Mouse (Mus musculus) liver, postnatal 0 days (tissue): Measurements from ENCODE around the gene Hivep3. TPM values are rescaled to one million over a fixed set of nuclear protein-coding genes. Genes with fewer than 3 reads are reported as not detected.

Experiments
- ATAC-seq: fragments of 200-750 bp; cut with Nextera tagmentation; 2 replicates; pipeline ENCODE4 v1.8.0; 2017; ENCODE audit warnings: mild to moderate bottlenecking, moderate library complexity
- DNase-seq: peaks from one replicate; pipeline ENCODE4 v3.0.0-alpha.2; 2016
- H3K27ac ChIP-seq: fragments of 300-500 bp; sonication (generic); 2 replicates; pipeline ENCODE4 v1.5.1; 2014; ENCODE audit warnings: antibody characterized with exemption, moderate library complexity, mild to moderate bottlenecking, low read depth
- H3K27me3 ChIP-seq: fragments of 300-500 bp; sonication (generic); 2 replicates; pipeline ENCODE4 v1.6.1; 2014; ENCODE audit warnings: low read length, control low read depth, mixed read lengths; ENCODE audit not compliant: insufficient read depth
- H3K36me3 ChIP-seq: fragments of 300-500 bp; sonication (generic); replicated peaks from 2 replicates; pipeline ENCODE4 v1.6.1; 2014; ENCODE audit warnings: mild to moderate bottlenecking, control low read depth, low read length, moderate library complexity, mixed read lengths; ENCODE audit not compliant: insufficient read depth
- H3K4me1 ChIP-seq: fragments of 300-500 bp; sonication (generic); 2 replicates; pipeline ENCODE4 v1.6.1; 2014; ENCODE audit warnings: antibody characterized with exemption, mild to moderate bottlenecking, control low read depth; ENCODE audit not compliant: insufficient read depth
- H3K4me2 ChIP-seq: fragments of 300-500 bp; sonication (generic); 2 replicates; pipeline ENCODE4 v1.6.1; 2014; ENCODE audit warnings: low read depth, mild to moderate bottlenecking, low read length, moderate library complexity, mixed read lengths
- H3K4me3 ChIP-seq: fragments of 300-500 bp; sonication (generic); 2 replicates; pipeline ENCODE4 v1.5.1; 2014; ENCODE audit warnings: low read depth, low read length
- H3K9ac ChIP-seq: fragments of 300-500 bp; sonication (generic); replicated peaks from 2 replicates; pipeline ENCODE4 v1.6.1; 2014; ENCODE audit warnings: mild to moderate bottlenecking, moderate library complexity
- H3K9me3 ChIP-seq: fragments of 300-500 bp; sonication (generic); 2 replicates; pipeline ENCODE4 v1.6.1; 2016; ENCODE audit warnings: mild to moderate bottlenecking, control low read depth, low read length, mixed read lengths
- CTCF ChIP-seq: sonication (generic); IDR thresholded peaks from 2 replicates; pipeline ENCODE4 v1.5.1; 2016; ENCODE audit warnings: antibody characterized with exemption, low read depth
- EP300 ChIP-seq: IDR thresholded peaks from 2 replicates; pipeline ENCODE4 v1.6.1; 2016; ENCODE audit warnings: antibody characterized with exemption, low read depth, mild to moderate bottlenecking
- WGBS: fragments of 180-500 bp; shearing (Covaris S2); extraction: QIAGEN DNeasy Blood & Tissue Kit; methylation state at CpG from one replicate; pipeline ENCODE4 v1.1.7; 2014; ENCODE audit not compliant: insufficient replicate concordance; 5-methylcytosine and 5-hydroxymethylcytosine counted together
- polyA plus RNA-seq: library from polyadenylated mRNA; unstranded; fragments of >200 nt; fragmentation: Nextera tagmentation; extraction: Ambion mirVana; gene quantifications from 2 replicates; pipeline ENCODE4 v1.2.1, GENCODE M21; 2015

Hivep3 gene
- polyA plus RNA-seq, 1 experiment from 2014 or later, result 3.8 TPM

- no peak overlapping the region for H3K4me2 ChIP-seq
- no peaks in the 10 kb centered on the region for H3K36me3 ChIP-seq
- no peak overlapping the region for H3K4me3 ChIP-seq
- no peak for TF ChIP-seq EP300
- TF ChIP-seq CTCF, result no peak
- H3K9ac ChIP-seq, result no peak overlapping the region
- DNase-seq (no peak), ATAC-seq (no peak)
- H3K27me3 ChIP-seq, result no peaks in the 10 kb centered on the region
- H3K27ac ChIP-seq, result no peak overlapping the region
- H3K4me1 ChIP-seq, result no peaks in the 10 kb centered on the region
- WGBS, result 84% methylated on average over 6 of the region's 6 CpGs
- H3K9me3 ChIP-seq, result no peaks in the 10 kb centered on the region
Measured at GRCm38 (mm10) chr4:120167778-120168177, 434.2 kb downstream of the Hivep3 start.

DNA sequence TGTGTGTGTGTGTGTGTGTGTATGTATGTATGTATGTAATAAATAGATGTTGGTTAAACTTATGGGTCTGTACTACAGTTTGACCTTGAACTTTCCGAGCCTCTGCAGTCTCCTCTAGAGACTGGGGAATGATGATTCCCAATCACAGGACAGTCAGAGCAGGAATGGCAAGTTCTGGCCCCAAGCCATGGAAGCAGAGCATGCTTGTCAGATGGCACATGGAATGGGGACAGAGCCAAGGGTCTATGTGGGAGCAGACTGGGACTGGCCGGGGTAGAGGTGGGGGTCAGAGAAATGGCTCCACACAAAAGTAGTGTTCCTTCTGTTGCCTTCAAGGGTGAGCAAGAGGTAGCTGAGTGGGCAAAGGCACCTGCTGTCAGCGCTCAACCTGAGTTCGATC lies 434.8 kb downstream of the Hivep3 start:
- Histone ChIP-seq H3K27ac (no peak overlapping the region), H3K27me3 (no peaks in the 10 kb centered on the region), H3K4me3 (no peak overlapping the region), H3K36me3 (no peaks in the 10 kb centered on the region), H3K4me2 (no peak overlapping the region), H3K9me3 (no peaks in the 10 kb centered on the region), H3K9ac (no peak overlapping the region), H3K4me1 (no peaks in the 10 kb centered on the region)
- no peak for TF ChIP-seq EP300
- TF ChIP-seq CTCF, result no peak
- ATAC-seq, result no peak
- DNase-seq, result no peak
- 72% methylated on average over 4 of the region's 4 CpGs for WGBS

DNA sequence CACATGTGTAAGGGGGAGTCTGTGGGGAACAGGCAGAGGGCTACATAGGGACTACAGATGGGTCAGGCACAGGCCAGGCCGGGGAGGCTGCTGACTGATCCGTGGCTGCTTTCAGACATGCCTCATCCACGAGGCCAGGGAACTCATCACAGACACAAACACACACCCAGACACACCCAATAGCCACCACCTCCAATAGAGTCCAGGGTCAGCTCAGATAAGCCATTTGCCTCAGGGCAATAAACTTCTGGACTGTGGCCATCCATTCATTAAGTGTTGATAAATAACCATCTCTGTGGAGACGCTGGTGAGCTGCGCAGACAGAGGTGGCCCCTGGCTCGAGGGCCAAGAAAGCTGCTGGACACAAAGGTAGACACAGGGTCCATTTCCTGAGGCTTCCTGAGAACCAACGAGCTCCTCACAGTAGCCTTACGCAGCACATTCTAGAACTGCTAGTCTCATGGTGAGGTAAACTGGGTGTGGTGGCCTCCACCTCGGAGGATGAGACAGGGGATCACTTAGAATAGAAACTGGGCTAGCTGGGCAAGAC lies 436.9 kb downstream of the Hivep3 start:
- no peaks in the 10 kb centered on the region for H3K9me3 ChIP-seq
- no peak overlapping the region for H3K9ac ChIP-seq
- H3K4me1 ChIP-seq, result no peaks in the 10 kb centered on the region
- no peak overlapping the region for H3K4me3 ChIP-seq
- H3K27ac ChIP-seq, result no peak overlapping the region
- 44% methylated on average over 9 of the region's 9 CpGs for WGBS
- no peak for DNase-seq
- TF ChIP-seq CTCF, result no peak
- no peak for TF ChIP-seq EP300
- no peaks in the 10 kb centered on the region for H3K27me3 ChIP-seq
- ATAC-seq, result no peak
- H3K36me3 ChIP-seq, result no peaks in the 10 kb centered on the region
- H3K4me2 ChIP-seq, result no peak overlapping the region

GRCm38 (mm10) chr4:120172050-120172684 lies 438.6 kb downstream of the Hivep3 start:
- Histone ChIP-seq H3K27ac (no peak overlapping the region), H3K4me3 (no peak overlapping the region), H3K4me2 (no peak overlapping the region), H3K9me3 (no peaks in the 10 kb centered on the region), H3K27me3 (no peaks in the 10 kb centered on the region), H3K4me1 (no peaks in the 10 kb centered on the region), H3K36me3 (no peaks in the 10 kb centered on the region), H3K9ac (no peak overlapping the region)
- TF ChIP-seq EP300, result no peak
- TF ChIP-seq CTCF, result no peak
- DNase-seq, result no peak
- 43% methylated on average over 7 of the region's 7 CpGs for WGBS
- no peak for ATAC-seq

- no peak overlapping the region for H3K4me2 ChIP-seq
- no peaks in the 10 kb centered on the region for H3K4me1 ChIP-seq
- no peak for ATAC-seq
- no peak for DNase-seq
- no peaks in the 10 kb centered on the region for H3K36me3 ChIP-seq
- no peak overlapping the region for H3K27ac ChIP-seq
- H3K9ac ChIP-seq, result no peak overlapping the region
- H3K9me3 ChIP-seq, result no peaks in the 10 kb centered on the region
- no peak overlapping the region for H3K4me3 ChIP-seq
- 64% methylated on average over 4 of the region's 4 CpGs for WGBS
- H3K27me3 ChIP-seq, result no peaks in the 10 kb centered on the region; the same call in 1 of the 2 replicates
- TF ChIP-seq EP300 (no peak), CTCF (no peak)
Measured at GRCm38 (mm10) chr4:120179123-120179522, 445.5 kb downstream of the Hivep3 start.

DNA sequence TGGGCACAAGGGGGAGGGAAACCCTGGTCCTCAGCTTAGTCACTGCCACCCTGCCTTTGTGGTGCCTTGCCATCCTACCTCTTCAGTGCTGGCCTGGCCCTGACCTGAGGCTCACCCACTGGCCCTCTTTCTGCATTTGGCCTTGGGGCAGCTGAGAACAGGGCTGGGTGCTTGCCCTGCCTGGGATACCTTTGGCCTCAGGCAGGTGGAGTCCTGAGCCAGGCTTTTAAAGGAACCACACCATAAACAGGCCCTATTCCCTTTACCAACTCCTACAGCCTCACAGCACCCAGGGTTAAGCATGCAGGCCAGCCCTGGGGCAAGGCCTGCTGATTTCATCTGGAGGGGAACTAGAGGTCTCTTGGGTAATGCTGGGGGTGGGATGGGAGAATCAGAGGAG lies 447.0 kb downstream of the Hivep3 start:
- no peak for TF ChIP-seq EP300
- H3K4me2 ChIP-seq, result no peak overlapping the region
- no peaks in the 10 kb centered on the region for H3K4me1 ChIP-seq
- no peaks in the 10 kb centered on the region for H3K9me3 ChIP-seq
- no peak overlapping the region for H3K9ac ChIP-seq
- DNase-seq (no peak), ATAC-seq (no peak)
- H3K4me3 ChIP-seq, result no peak overlapping the region
- H3K36me3 ChIP-seq, result no peaks in the 10 kb centered on the region
- no peaks in the 10 kb centered on the region; the same call in 1 of the 2 replicates for H3K27me3 ChIP-seq
- H3K27ac ChIP-seq, result no peak overlapping the region
